Mouse (Mus musculus): Measurements from ENCODE around the gene Scn5a.
A peak's percentile ranks its signal among the peaks of the same experiment; 100 is the strongest.

The Scn5a gene

GRCm38 (mm10) chr9:119578636-119579438 is at the start of gene Scn5a:
Scn5a (minus strand) TSS chr9:119579016.
- DNase-seq (ENCODE audit: low spot score) = peak; percentile 37

GRCm38 (mm10) chr9:119627227-119627626 is 48.4 kb upstream of the Scn5a start:
- no peak for DNase-seq (ENCODE audit: low spot score)

GRCm38 (mm10) chr9:119624151-119624550 is 45.3 kb upstream of the Scn5a start:
- no peak for DNase-seq (ENCODE audit: low spot score)

GRCm38 (mm10) chr9:119614798-119615197 is 36.0 kb upstream of the Scn5a start:
- no peak for DNase-seq (ENCODE audit: low spot score)

- DNase-seq (ENCODE audit: low spot score) = no peak
Observed at GRCm38 (mm10) chr9:119610563-119611166, 31.8 kb upstream of the Scn5a start.

GRCm38 (mm10) chr9:119606906-119607305 is 28.1 kb upstream of the Scn5a start:
- DNase-seq (ENCODE audit: low spot score) = no peak

- no peak for DNase-seq (ENCODE audit: low spot score)
Observed at GRCm38 (mm10) chr9:119604607-119605006, 25.8 kb upstream of the Scn5a start.

GRCm38 (mm10) chr9:119598501-119598900 is 19.7 kb upstream of the Scn5a start:
- DNase-seq (ENCODE audit: low spot score) = no peak

GRCm38 (mm10) chr9:119597332-119597731 is 18.5 kb upstream of the Scn5a start:
- DNase-seq (ENCODE audit: low spot score) = no peak

GRCm38 (mm10) chr9:119589592-119589991 is 10.8 kb upstream of the Scn5a start:
- no peak for DNase-seq (ENCODE audit: low spot score)

GRCm38 (mm10) chr9:119588763-119589449 is 10.1 kb upstream of the Scn5a start:
- DNase-seq (ENCODE audit: low spot score) = no peak

GRCm38 (mm10) chr9:119580668-119581067 is 1.9 kb upstream of the Scn5a start:
- DNase-seq (ENCODE audit: low spot score) = peak; percentile 88

GRCm38 (mm10) chr9:119580187-119580586 is 1.4 kb upstream of the Scn5a start:
- DNase-seq (ENCODE audit: low spot score) = no peak

GRCm38 (mm10) chr9:119578311-119578635 is 543 bp downstream of the Scn5a start:
- DNase-seq (ENCODE audit: low spot score) = no peak

GRCm38 (mm10) chr9:119576977-119577376 is 1.8 kb downstream of the Scn5a start:
- no peak for DNase-seq (ENCODE audit: low spot score)

- DNase-seq (ENCODE audit: low spot score) = no peak
Observed at GRCm38 (mm10) chr9:119575732-119576131, 3.1 kb downstream of the Scn5a start.

- DNase-seq (ENCODE audit: low spot score) = no peak
Observed at GRCm38 (mm10) chr9:119574366-119574765, 4.5 kb downstream of the Scn5a start.

- no peak for DNase-seq (ENCODE audit: low spot score)
Observed at GRCm38 (mm10) chr9:119573009-119573408, 5.8 kb downstream of the Scn5a start.

- peak; percentile 48 for DNase-seq (ENCODE audit: low spot score)
Observed at GRCm38 (mm10) chr9:119571411-119571888, 7.4 kb downstream of the Scn5a start.

GRCm38 (mm10) chr9:119570652-119571051 is 8.2 kb downstream of the Scn5a start:
- DNase-seq (ENCODE audit: low spot score) = no peak

- no peak for DNase-seq (ENCODE audit: low spot score)
Observed at GRCm38 (mm10) chr9:119568732-119569131, 10.1 kb downstream of the Scn5a start.

GRCm38 (mm10) chr9:119567800-119568199 is 11.0 kb downstream of the Scn5a start:
- no peak for DNase-seq (ENCODE audit: low spot score)

GRCm38 (mm10) chr9:119566214-119566613 is 12.6 kb downstream of the Scn5a start:
- no peak for DNase-seq (ENCODE audit: low spot score)
